Mouse (Mus musculus) hindbrain, embryonic 10.5 days (tissue): ENCODE results near the gene Ssbp2. TPM values are rescaled to one million over a fixed set of nuclear protein-coding genes. Genes with fewer than 3 reads are reported as not detected.

Experiments
- DNase-seq: peaks from one replicate; pipeline ENCODE4 v3.0.0-alpha.2; 2017; ENCODE audit warnings: low spot score
- H3K27ac ChIP-seq: fragments of 300-500 bp; sonication (generic); 2 replicates; pipeline ENCODE4 v1.5.1; 2016; ENCODE audit warnings: mild to moderate bottlenecking, moderate library complexity
- H3K27me3 ChIP-seq: fragments of 300-500 bp; sonication (generic); 2 replicates; pipeline ENCODE4 v1.6.1; 2016; ENCODE audit warnings: mild to moderate bottlenecking; ENCODE audit not compliant: poor library complexity, insufficient read depth, severe bottlenecking
- H3K36me3 ChIP-seq: fragments of 300-500 bp; sonication (generic); 2 replicates; pipeline ENCODE4 v1.6.1; 2016; ENCODE audit warnings: mild to moderate bottlenecking, moderate library complexity
- H3K4me1 ChIP-seq: fragments of 300-500 bp; sonication (generic); replicated peaks from 2 replicates; pipeline ENCODE4 v1.6.1; 2016; ENCODE audit warnings: mild to moderate bottlenecking
- H3K4me3 ChIP-seq: fragments of 300-500 bp; sonication (generic); 2 replicates; pipeline ENCODE4 v1.5.1; 2016; ENCODE audit warnings: mild to moderate bottlenecking, moderate library complexity
- H3K9me3 ChIP-seq: fragments of 300-500 bp; sonication (generic); 2 replicates; pipeline ENCODE4 v1.6.1; 2016; ENCODE audit warnings: mild to moderate bottlenecking, moderate library complexity
- WGBS: fragments of 180-500 bp; shearing (Covaris S2); methylation state at CpG from one replicate; pipeline ENCODE4 v1.1.7; 2016; 5-methylcytosine and 5-hydroxymethylcytosine counted together
- polyA plus RNA-seq: library from polyadenylated mRNA; unstranded; fragments of >200 nt; fragmentation: Nextera tagmentation; extraction: Ambion mirVana; gene quantifications from 2 replicates; pipeline ENCODE4 v1.2.1, GENCODE M21; 2016

Ssbp2 gene
- polyA plus RNA-seq, 1 experiment from 2014 or later = 137 TPM

- Histone ChIP-seq H3K4me1 (no peaks in the 10 kb centered on the region), H3K9me3 (0 out of 2 replicates have a peak, but pooled peaks cover under 1% of the 10 kb centered on the region), H3K4me3 (no peak overlapping the region), H3K36me3 (peaks cover 28% of the 10 kb centered on the region), H3K27me3 (no peaks in the 10 kb centered on the region), H3K27ac (no peak overlapping the region)
- DNase-seq = no peak
- WGBS = 96% methylated on average over 3 of the region's 3 CpGs
Observed at GRCm38 (mm10) chr13:91681474-91681873, 221.4 kb downstream of the Ssbp2 start.

- DNase-seq = no peak
- H3K27me3 ChIP-seq = no peaks in the 10 kb centered on the region
- 90% methylated on average over 5 of the region's 5 CpGs for WGBS
- H3K4me1 ChIP-seq = no peaks in the 10 kb centered on the region
- H3K9me3 ChIP-seq = 0 out of 2 replicates have a peak, but pooled peaks cover 2% of the 10 kb centered on the region
- peaks cover 34% of the 10 kb centered on the region for H3K36me3 ChIP-seq
- H3K27ac ChIP-seq = no peak overlapping the region
- H3K4me3 ChIP-seq = no peak overlapping the region
Observed at GRCm38 (mm10) chr13:91690118-91690517, 230.0 kb downstream of the Ssbp2 start.

GRCm38 (mm10) chr13:91693615-91694014 lies 233.5 kb downstream of the Ssbp2 start:
- Histone ChIP-seq H3K9me3 (no peaks in the 10 kb centered on the region), H3K36me3 (peaks cover 28% of the 10 kb centered on the region), H3K27ac (no peak overlapping the region), H3K27me3 (no peaks in the 10 kb centered on the region), H3K4me1 (no peaks in the 10 kb centered on the region), H3K4me3 (no peak overlapping the region)
- no peak for DNase-seq
- WGBS = 63% methylated on average over 7 of the region's 7 CpGs

- no peak overlapping the region for H3K4me3 ChIP-seq
- no peaks in the 10 kb centered on the region for H3K4me1 ChIP-seq
- H3K27ac ChIP-seq = no peak overlapping the region
- no peaks in the 10 kb centered on the region for H3K27me3 ChIP-seq
- 89% methylated on average over 2 of the region's 2 CpGs for whole genome bisulfite sequencing
- DNase-seq = no peak
- H3K9me3 ChIP-seq = no peaks in the 10 kb centered on the region
- H3K36me3 ChIP-seq = peaks cover 25% of the 10 kb centered on the region
Observed at GRCm38 (mm10) chr13:91695406-91695805, 235.3 kb downstream of the Ssbp2 start.

GRCm38 (mm10) chr13:91696109-91696645 lies 236.1 kb downstream of the Ssbp2 start:
- Histone ChIP-seq H3K4me3 (no peak overlapping the region), H3K36me3 (peaks cover 24% of the 10 kb centered on the region; the same call in 1 of the 2 replicates), H3K9me3 (no peaks in the 10 kb centered on the region), H3K27me3 (no peaks in the 10 kb centered on the region), H3K27ac (no peak overlapping the region), H3K4me1 (no peaks in the 10 kb centered on the region)
- no peak for DNase-seq
- 86% methylated on average over 2 of the region's 2 CpGs for WGBS

GRCm38 (mm10) chr13:91697011-91697410 lies 236.9 kb downstream of the Ssbp2 start:
- Histone ChIP-seq H3K36me3 (peaks cover 29% of the 10 kb centered on the region), H3K4me1 (no peaks in the 10 kb centered on the region), H3K27ac (no peak overlapping the region), H3K9me3 (no peaks in the 10 kb centered on the region), H3K27me3 (no peaks in the 10 kb centered on the region), H3K4me3 (no peak overlapping the region)
- 41% methylated on average over 3 of the region's 3 CpGs for WGBS
- no peak for DNase-seq

- Histone ChIP-seq H3K36me3 (peaks cover 29% of the 10 kb centered on the region), H3K4me1 (no peaks in the 10 kb centered on the region), H3K27me3 (no peaks in the 10 kb centered on the region), H3K4me3 (no peak overlapping the region), H3K9me3 (no peaks in the 10 kb centered on the region), H3K27ac (no peak overlapping the region)
- 83% methylated on average over 6 of the region's 6 CpGs for WGBS
- no peak for DNase-seq
Observed at GRCm38 (mm10) chr13:91702337-91702736, 242.3 kb downstream of the Ssbp2 start.

- no peak for DNase-seq
- H3K4me3 ChIP-seq = no peak overlapping the region
- no peaks in the 10 kb centered on the region for H3K4me1 ChIP-seq
- 92% methylated on average over 6 of the region's 6 CpGs for WGBS
- no peaks in the 10 kb centered on the region for H3K9me3 ChIP-seq
- no peak overlapping the region for H3K27ac ChIP-seq
- 0 out of 2 replicates have a peak, but pooled peaks cover under 1% of the 10 kb centered on the region for H3K36me3 ChIP-seq
- H3K27me3 ChIP-seq = no peaks in the 10 kb centered on the region
Observed at GRCm38 (mm10) chr13:91719487-91719886, 259.4 kb downstream of the Ssbp2 start.

- Histone ChIP-seq H3K9me3 (no peaks in the 10 kb centered on the region), H3K4me1 (no peaks in the 10 kb centered on the region), H3K27ac (no peak overlapping the region), H3K27me3 (no peaks in the 10 kb centered on the region), H3K4me3 (no peak overlapping the region), H3K36me3 (no peaks in the 10 kb centered on the region)
- DNase-seq = no peak
- WGBS = 73% methylated on average over 8 of the region's 8 CpGs
Observed at GRCm38 (mm10) chr13:91723108-91723735, 263.1 kb downstream of the Ssbp2 start.

GRCm38 (mm10) chr13:91723736-91724119 lies 263.6 kb downstream of the Ssbp2 start:
- Histone ChIP-seq H3K4me1 (no peaks in the 10 kb centered on the region), H3K9me3 (no peaks in the 10 kb centered on the region), H3K27ac (no peak overlapping the region), H3K27me3 (no peaks in the 10 kb centered on the region), H3K36me3 (no peaks in the 10 kb centered on the region), H3K4me3 (no peak overlapping the region)
- DNase-seq = no peak
- 76% methylated on average over 7 of the region's 7 CpGs for WGBS

- Histone ChIP-seq H3K4me3 (no peak overlapping the region), H3K27ac (no peak overlapping the region), H3K4me1 (no peaks in the 10 kb centered on the region), H3K36me3 (no peaks in the 10 kb centered on the region), H3K9me3 (no peaks in the 10 kb centered on the region), H3K27me3 (no peaks in the 10 kb centered on the region)
- no peak for DNase-seq
- WGBS = 89% methylated on average over 3 of the region's 3 CpGs
Observed at GRCm38 (mm10) chr13:91724211-91724610, 264.1 kb downstream of the Ssbp2 start.

- H3K4me3 ChIP-seq = no peak overlapping the region
- H3K27me3 ChIP-seq = no peaks in the 10 kb centered on the region
- no peaks in the 10 kb centered on the region for H3K9me3 ChIP-seq
- WGBS = 79% methylated on average over 3 of the region's 3 CpGs
- H3K4me1 ChIP-seq = no peaks in the 10 kb centered on the region
- H3K36me3 ChIP-seq = no peaks in the 10 kb centered on the region
- no peak for DNase-seq
- no peak overlapping the region for H3K27ac ChIP-seq
Observed at GRCm38 (mm10) chr13:91725130-91725529, 265.0 kb downstream of the Ssbp2 start.

- no peaks in the 10 kb centered on the region for H3K27me3 ChIP-seq
- H3K27ac ChIP-seq = no peak overlapping the region
- no peaks in the 10 kb centered on the region for H3K36me3 ChIP-seq
- H3K4me3 ChIP-seq = no peak overlapping the region
- no peaks in the 10 kb centered on the region for H3K4me1 ChIP-seq
- no peak for DNase-seq
- H3K9me3 ChIP-seq = no peaks in the 10 kb centered on the region
Observed at GRCm38 (mm10) chr13:91727899-91728298, 267.8 kb downstream of the Ssbp2 start.
